Mouse (Mus musculus) stomach, embryonic 16.5 days (tissue): Measurements from ENCODE around the gene Npnt. TPM values are rescaled to one million over a fixed set of nuclear protein-coding genes. Genes with fewer than 3 reads are reported as not detected.
A peak's percentile ranks its signal among the peaks of the same experiment; 100 is the strongest.

Experiments
- ATAC-seq: fragments of 200-750 bp; cut with Nextera tagmentation; 2 replicates; pipeline ENCODE4 v1.8.0; 2017; ENCODE audit warnings: moderate number of reproducible peaks, moderate TSS enrichment; ENCODE audit not compliant: insufficient read depth, low FRiP score
- H3K27ac ChIP-seq: fragments of 300-500 bp; sonication (generic); 2 replicates; pipeline ENCODE4 v1.5.1; 2014; ENCODE audit warnings: low read length
- H3K27me3 ChIP-seq: fragments of 300-500 bp; sonication (generic); 2 replicates; pipeline ENCODE4 v1.6.1; 2014; ENCODE audit warnings: low read length, control low read depth, mixed read lengths; ENCODE audit not compliant: control insufficient read depth, insufficient read depth
- H3K36me3 ChIP-seq: fragments of 300-500 bp; sonication (generic); 2 replicates; pipeline ENCODE4 v1.6.1; 2014; ENCODE audit warnings: low read length; ENCODE audit not compliant: control insufficient read depth, insufficient read depth
- H3K4me1 ChIP-seq: fragments of 300-500 bp; sonication (generic); 2 replicates; pipeline ENCODE4 v1.6.1; 2014; ENCODE audit warnings: low read length, control low read depth, mixed read lengths; ENCODE audit not compliant: control insufficient read depth, insufficient read depth
- H3K4me2 ChIP-seq: fragments of 300-500 bp; sonication (generic); 2 replicates; pipeline ENCODE4 v1.6.1; 2014; ENCODE audit warnings: low read depth, low read length, mixed read lengths
- H3K4me3 ChIP-seq: fragments of 300-500 bp; sonication (generic); replicated peaks from 2 replicates; pipeline ENCODE4 v1.5.1; 2014; ENCODE audit warnings: mild to moderate bottlenecking, low read length
- H3K9ac ChIP-seq: fragments of 300-500 bp; sonication (generic); 2 replicates; pipeline ENCODE4 v1.6.1; 2014; ENCODE audit warnings: low read length
- H3K9me3 ChIP-seq: fragments of 300-500 bp; sonication (generic); replicated peaks from 2 replicates; pipeline ENCODE4 v1.6.1; 2016; ENCODE audit warnings: low read length, control low read depth; ENCODE audit not compliant: control insufficient read depth
- WGBS: fragments of 180-500 bp; shearing (Covaris S2); extraction: QIAGEN DNeasy Blood & Tissue Kit; methylation state at CpG from one replicate; pipeline ENCODE4 v1.1.7; 2014; 5-methylcytosine and 5-hydroxymethylcytosine counted together
- polyA plus RNA-seq: library from polyadenylated mRNA; unstranded; fragments of >200 nt; fragmentation: Nextera tagmentation; extraction: Ambion mirVana; gene quantifications from 2 replicates; pipeline ENCODE4 v1.2.1, GENCODE M21; 2015

Npnt gene
- polyA plus RNA-seq, 1 experiment from 2014 or later: 67.3 TPM

GRCm38 (mm10) chr3:132966255-132966654, 16.2 kb upstream of the Npnt start:
- 71% methylated on average over 5 of the region's 5 CpGs for WGBS
- no peak overlapping the region for H3K4me2 ChIP-seq
- H3K9me3 ChIP-seq: no peaks in the 10 kb centered on the region
- H3K4me1 ChIP-seq: peaks cover 7% of the 10 kb centered on the region; the same call in 1 of the 2 replicates
- no peak for ATAC-seq
- H3K9ac ChIP-seq: no peak overlapping the region
- H3K36me3 ChIP-seq: no peaks in the 10 kb centered on the region
- no peak overlapping the region for H3K4me3 ChIP-seq
- no peaks in the 10 kb centered on the region for H3K27me3 ChIP-seq
- no peak overlapping the region for H3K27ac ChIP-seq

GRCm38 (mm10) chr3:132964715-132965507, 14.8 kb upstream of the Npnt start:
- Histone ChIP-seq H3K27me3 (no peaks in the 10 kb centered on the region), H3K4me2 (no peak overlapping the region), H3K4me3 (no peak overlapping the region), H3K27ac (0 out of 2 replicates have a peak overlapping the region, but pooled peaks have one; percentile 23), H3K9me3 (no peaks in the 10 kb centered on the region), H3K36me3 (no peaks in the 10 kb centered on the region), H3K4me1 (peaks cover 7% of the 10 kb centered on the region; the same call in 1 of the 2 replicates), H3K9ac (no peak overlapping the region)
- peak; percentile 60; the same call in 1 of the 2 replicates for ATAC-seq
- 51% methylated on average over 9 of the region's 9 CpGs for WGBS

GRCm38 (mm10) chr3:132962631-132963361, 12.7 kb upstream of the Npnt start:
- no peak overlapping the region for H3K4me3 ChIP-seq
- no peaks in the 10 kb centered on the region for H3K27me3 ChIP-seq
- no peak for ATAC-seq
- peaks cover 7% of the 10 kb centered on the region; the same call in 1 of the 2 replicates for H3K4me1 ChIP-seq
- no peaks in the 10 kb centered on the region for H3K9me3 ChIP-seq
- H3K27ac ChIP-seq: no peak overlapping the region
- H3K4me2 ChIP-seq: no peak overlapping the region
- 87% methylated on average over 7 of the region's 7 CpGs for WGBS
- no peaks in the 10 kb centered on the region for H3K36me3 ChIP-seq
- no peak overlapping the region for H3K9ac ChIP-seq

GRCm38 (mm10) chr3:132950529-132950880, 414 bp upstream of the Npnt start:
- ATAC-seq: no peak
- Histone ChIP-seq H3K4me1 (peaks cover 11% of the 10 kb centered on the region; the same call in 1 of the 2 replicates), H3K27ac (no peak overlapping the region), H3K36me3 (no peaks in the 10 kb centered on the region), H3K4me3 (peak overlapping the region; percentile 65), H3K9me3 (no peaks in the 10 kb centered on the region), H3K4me2 (peak overlapping the region; percentile 97), H3K9ac (peak overlapping the region; percentile 79), H3K27me3 (no peaks in the 10 kb centered on the region)
- 11% methylated on average over 7 of the region's 7 CpGs for WGBS

GRCm38 (mm10) chr3:132949380-132949790, 706 bp downstream of the Npnt start:
- peak overlapping the region; percentile 65 for H3K4me3 ChIP-seq
- H3K4me1 ChIP-seq: peaks cover 11% of the 10 kb centered on the region; the same call in 1 of the 2 replicates
- H3K4me2 ChIP-seq: peak overlapping the region; percentile 97
- H3K9ac ChIP-seq: peak overlapping the region; percentile 79
- ATAC-seq: peak; percentile 50; the same call in 1 of the 2 replicates
- H3K27ac ChIP-seq: no peak overlapping the region
- no peaks in the 10 kb centered on the region for H3K27me3 ChIP-seq
- no peaks in the 10 kb centered on the region for H3K9me3 ChIP-seq
- no peaks in the 10 kb centered on the region for H3K36me3 ChIP-seq
- WGBS: 0% methylated on average over 26 of the region's 26 CpGs

GRCm38 (mm10) chr3:132948298-132948795, 1.7 kb downstream of the Npnt start:
- peak overlapping the region; percentile 65 for H3K4me3 ChIP-seq
- H3K9ac ChIP-seq: no peak overlapping the region
- no peaks in the 10 kb centered on the region for H3K36me3 ChIP-seq
- peaks cover 11% of the 10 kb centered on the region; the same call in 1 of the 2 replicates for H3K4me1 ChIP-seq
- ATAC-seq: no peak
- no peaks in the 10 kb centered on the region for H3K27me3 ChIP-seq
- 16% methylated on average over 7 of the region's 7 CpGs for WGBS
- H3K9me3 ChIP-seq: no peaks in the 10 kb centered on the region
- peak overlapping the region; percentile 97 for H3K4me2 ChIP-seq
- no peak overlapping the region for H3K27ac ChIP-seq

GRCm38 (mm10) chr3:132946086-132946485, 4.0 kb downstream of the Npnt start:
- H3K9me3 ChIP-seq: no peaks in the 10 kb centered on the region
- no peak overlapping the region for H3K9ac ChIP-seq
- H3K4me3 ChIP-seq: no peak overlapping the region
- H3K4me2 ChIP-seq: no peak overlapping the region
- WGBS: 91% methylated on average over 5 of the region's 5 CpGs
- H3K36me3 ChIP-seq: no peaks in the 10 kb centered on the region
- peaks cover 11% of the 10 kb centered on the region; the same call in 1 of the 2 replicates for H3K4me1 ChIP-seq
- H3K27ac ChIP-seq: no peak overlapping the region
- no peaks in the 10 kb centered on the region for H3K27me3 ChIP-seq
- no peak for ATAC-seq

GRCm38 (mm10) chr3:132945669-132946068, 4.4 kb downstream of the Npnt start:
- no peak for ATAC-seq
- Histone ChIP-seq H3K4me1 (peaks cover 11% of the 10 kb centered on the region; the same call in 1 of the 2 replicates), H3K9me3 (no peaks in the 10 kb centered on the region), H3K27me3 (no peaks in the 10 kb centered on the region), H3K4me3 (no peak overlapping the region), H3K27ac (no peak overlapping the region), H3K36me3 (no peaks in the 10 kb centered on the region), H3K9ac (no peak overlapping the region), H3K4me2 (no peak overlapping the region)
- WGBS: 69% methylated on average over 7 of the region's 7 CpGs

GRCm38 (mm10) chr3:132944609-132945008, 5.5 kb downstream of the Npnt start:
- H3K9me3 ChIP-seq: no peaks in the 10 kb centered on the region
- no peaks in the 10 kb centered on the region for H3K27me3 ChIP-seq
- H3K9ac ChIP-seq: no peak overlapping the region
- H3K4me2 ChIP-seq: no peak overlapping the region
- ATAC-seq: no peak
- H3K36me3 ChIP-seq: no peaks in the 10 kb centered on the region
- H3K4me1 ChIP-seq: peaks cover 11% of the 10 kb centered on the region; the same call in 1 of the 2 replicates
- no peak overlapping the region for H3K4me3 ChIP-seq
- H3K27ac ChIP-seq: no peak overlapping the region
- WGBS: 62% methylated on average over 3 of the region's 3 CpGs
